Mouse (Mus musculus) CH12.LX (cell line): Measurements from ENCODE around the gene Malsu1. TPM values are rescaled to one million over a fixed set of nuclear protein-coding genes. Genes with fewer than 3 reads are reported as not detected.

ENCODE experiments used
- DNase-seq: peaks from one replicate; pipeline ENCODE4 v3.0.0-alpha.2; 2013; ENCODE audit errors: extremely low read depth
- H3K27ac ChIP-seq: 2 replicates; pipeline ENCODE4 v1.5.1; 2012; ENCODE audit warnings: low read depth, mild to moderate bottlenecking, control low read depth, moderate library complexity; ENCODE audit not compliant: insufficient read depth
- H3K27me3 ChIP-seq: replicated peaks from 2 replicates; pipeline ENCODE3; 2012; ENCODE audit warnings: inconsistent platforms
- H3K36me3 ChIP-seq, 2 experiments: replicated peaks in 1 of 2; 2 replicates each; pipeline versions ENCODE3 to v1.6.1; 2012; ENCODE audit warnings: inconsistent platforms in 1 of 2, low read length in 1 of 2, mild to moderate bottlenecking in 1 of 2, mixed read lengths in 1 of 2, moderate library complexity in 1 of 2; ENCODE audit not compliant: control insufficient read depth in 1 of 2, insufficient read depth in 1 of 2
- H3K4me1 ChIP-seq, 2 experiments: 2 replicates each; pipeline ENCODE4 v1.6.1; 2012; ENCODE audit warnings: inconsistent platforms in 1 of 2, moderate library complexity in 1 of 2; ENCODE audit not compliant: insufficient read depth in 2 of 2, control insufficient read depth in 1 of 2
- H3K4me2 ChIP-seq: 2 replicates; pipeline ENCODE4 v1.6.1; 2012; ENCODE audit warnings: low read depth, mild to moderate bottlenecking, control low read depth; ENCODE audit not compliant: poor library complexity, insufficient read depth, severe bottlenecking
- H3K4me3 ChIP-seq, 3 experiments: fragments of 150-350 bp in 1 of 3; sonication (generic) in 1 of 3; replicated peaks in 1 of 3; 2 replicates each; pipeline versions ENCODE3 to v1.5.1; 2011 to 2012; ENCODE audit warnings: low read depth in 2 of 3, low read length in 2 of 3, mild to moderate bottlenecking in 2 of 3, moderate library complexity in 2 of 3, control low read depth in 1 of 3, improper control_type of control experiment in 1 of 3, inconsistent platforms in 1 of 3, mixed read lengths in 1 of 3; ENCODE audit not compliant: poor library complexity in 1 of 3
- H3K79me2 ChIP-seq: replicated peaks from 2 replicates; pipeline ENCODE4 v1.6.1; 2012; ENCODE audit warnings: mild to moderate bottlenecking, moderate library complexity; ENCODE audit not compliant: control insufficient read depth, poor library complexity, insufficient read depth, severe bottlenecking; ENCODE audit errors: extremely low read depth
- H3K9ac ChIP-seq: 2 replicates; pipeline ENCODE4 v1.6.1; 2012; ENCODE audit warnings: low read depth, mild to moderate bottlenecking, control low read depth, moderate library complexity; ENCODE audit not compliant: insufficient read depth
- H3K9me3 ChIP-seq: replicated peaks from 2 replicates; pipeline ENCODE3; 2012; ENCODE audit warnings: low read length, inconsistent platforms, mixed read lengths
- CHD1 ChIP-seq: IDR thresholded peaks from 2 replicates; pipeline ENCODE4 v1.6.1; 2012; ENCODE audit warnings: low read depth, low read length, improper control_type of control experiment, inconsistent platforms
- CTCF ChIP-seq, 2 experiments: IDR thresholded peaks in 1 of 2; conservative IDR thresholded peaks in 1 of 2; 2 replicates each; pipeline ENCODE4 v1.5.1; 2011 to 2012; ENCODE audit warnings: low read depth in 2 of 2, low read length in 2 of 2, improper control_type of control experiment in 1 of 2, inconsistent platforms in 1 of 2, mild to moderate bottlenecking in 1 of 2, moderate library complexity in 1 of 2
- ELF1 ChIP-seq: IDR thresholded peaks from 2 replicates; pipeline ENCODE4 v1.6.1; 2014; ENCODE audit warnings: low read depth, mild to moderate bottlenecking, inconsistent platforms, low read length, improper control_type of control experiment
- EP300 ChIP-seq: IDR thresholded peaks from 2 replicates; pipeline ENCODE4 v1.6.1; 2011; ENCODE audit warnings: low read length, improper control_type of control experiment
- JUND ChIP-seq: conservative IDR thresholded peaks from 2 replicates; pipeline ENCODE4 v1.6.1; 2011; ENCODE audit warnings: low read depth, low read length, improper control_type of control experiment
- KAT2A ChIP-seq: IDR thresholded peaks from 2 replicates; pipeline ENCODE4 v1.6.1; 2012; ENCODE audit warnings: low read length, improper control_type of control experiment, inconsistent platforms; ENCODE audit not compliant: insufficient replicate concordance
- MAFK ChIP-seq: IDR thresholded peaks from 2 replicates; pipeline ENCODE4 v1.6.1; 2011; ENCODE audit warnings: low read length, improper control_type of control experiment; ENCODE audit not compliant: insufficient replicate concordance
- MAZ ChIP-seq: IDR thresholded peaks from 2 replicates; pipeline ENCODE4 v1.6.1; 2012; ENCODE audit warnings: low read depth, mild to moderate bottlenecking, inconsistent platforms, low read length, improper control_type of control experiment, moderate library complexity
- MXI1 ChIP-seq: IDR thresholded peaks from 2 replicates; pipeline ENCODE4 v1.6.1; 2011; ENCODE audit warnings: mild to moderate bottlenecking, low read depth, low read length, improper control_type of control experiment
- MYC ChIP-seq: IDR thresholded peaks from 2 replicates; pipeline ENCODE4 v1.6.1; 2011; ENCODE audit warnings: low read depth, mild to moderate bottlenecking, improper control_type of control experiment, low read length
- NRF1 ChIP-seq: IDR thresholded peaks from 2 replicates; pipeline ENCODE4 v1.6.1; 2014; ENCODE audit warnings: low read depth, mild to moderate bottlenecking, inconsistent platforms, low read length, improper control_type of control experiment, moderate library complexity
- RCOR1 ChIP-seq: conservative IDR thresholded peaks from 2 replicates; pipeline ENCODE4 v1.6.1; 2012; ENCODE audit warnings: low read depth, mild to moderate bottlenecking, inconsistent platforms, low read length, improper control_type of control experiment
- SIN3A ChIP-seq: IDR thresholded peaks from 2 replicates; pipeline ENCODE4 v1.6.1; 2012; ENCODE audit warnings: low read length, improper control_type of control experiment, inconsistent platforms
- SMC3 ChIP-seq: IDR thresholded peaks from 2 replicates; pipeline ENCODE4 v1.6.1; 2011; ENCODE audit warnings: low read depth, low read length, improper control_type of control experiment
- TBP ChIP-seq: conservative IDR thresholded peaks from 2 replicates; pipeline ENCODE4 v1.6.1; 2011; ENCODE audit warnings: low read depth, low read length, improper control_type of control experiment
- UBTF ChIP-seq: IDR thresholded peaks from 2 replicates; pipeline ENCODE4 v1.6.1; 2012; ENCODE audit warnings: low read depth, mild to moderate bottlenecking, inconsistent platforms, low read length, improper control_type of control experiment, moderate library complexity
- dilution Hi-C: fragments of 300-500 bp; cut with MboI; formaldehyde crosslinking; loops from 2 replicates; pipeline ENCODE4 v1.14.3; 2020; ENCODE audit warnings: low sequenced_read_pairs; ENCODE audit not compliant: extremely low pct_unique_long_range_greater_than_20kb, extremely low pct_ligation_motif_present
- in situ Hi-C: fragments of 300-500 bp; cut with MboI; formaldehyde crosslinking; loops from 3 replicates; pipeline ENCODE4 v1.14.3; 2019; ENCODE audit warnings: low sequenced_read_pairs, low pct_ligation_motif_present, low pct_unique_long_range_greater_than_20kb, mixed read lengths
- polyA plus RNA-seq: library from polyadenylated mRNA; unstranded; fragments of >175 nt; gene quantifications from 2 replicates; pipeline ENCODE4 v1.2.1, GENCODE M21; 2012; ENCODE audit warnings: low read depth; ENCODE audit not compliant: insufficient read length
- total RNA-seq, 2 experiments: library from RNA; depleted of rRNA; stranded (reverse); fragments of 300-350 nt in 1 of 2; fragments of >200 nt in 1 of 2; gene quantifications; 2 replicates each; pipeline ENCODE4 v1.2.3; 2012 to 2014

Gene Malsu1
- total and polyA plus RNA-seq, 3 experiments = 39.0 to 78.7 (median 59.6) TPM

DNA sequence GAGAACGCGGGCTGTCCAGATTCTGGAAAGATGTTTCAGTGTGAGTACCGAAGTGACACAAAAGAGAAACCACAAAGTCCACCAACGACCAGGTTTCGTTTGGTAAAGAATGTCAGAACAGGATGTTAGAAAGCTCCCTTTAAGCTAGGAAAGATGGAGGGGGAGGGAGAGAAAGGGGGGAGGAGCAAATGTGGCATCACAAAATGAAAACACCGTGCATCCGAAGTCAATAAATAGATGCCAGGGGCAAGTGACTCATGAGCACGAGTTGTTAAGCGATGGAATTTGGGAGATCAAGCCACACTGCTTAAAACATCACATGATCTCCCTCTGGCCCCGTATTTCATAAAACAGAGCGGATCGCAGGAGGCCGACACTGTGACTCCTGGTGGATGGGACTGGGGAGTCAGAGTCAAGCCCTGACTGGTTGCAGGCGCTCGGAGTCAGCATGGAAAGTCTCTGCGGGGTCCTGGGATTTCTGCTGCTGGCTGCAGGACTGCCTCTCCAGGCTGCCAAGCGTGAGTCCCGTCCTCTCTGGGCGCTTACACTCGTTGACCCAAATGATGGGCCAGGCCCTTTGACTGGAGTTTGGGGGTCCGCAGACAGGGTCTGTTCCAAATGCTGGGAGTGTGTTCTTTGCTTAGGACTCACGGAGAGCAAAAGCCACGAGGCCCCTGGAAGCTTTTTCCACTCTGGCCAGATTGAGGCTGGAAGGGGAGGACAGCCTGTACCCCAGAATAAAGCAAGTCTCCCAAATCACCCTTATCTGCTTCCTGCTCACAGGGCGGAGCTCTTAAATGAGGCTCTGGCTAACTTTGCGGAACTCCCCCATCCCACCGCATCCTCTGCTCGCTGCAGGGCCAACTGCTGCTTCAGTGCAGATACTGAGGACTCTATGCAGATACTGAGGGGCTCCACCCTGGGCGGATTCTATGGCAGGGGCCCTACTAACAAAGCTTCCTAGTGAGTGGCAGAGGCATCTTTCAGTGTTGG, 37.0 kb upstream of the Malsu1 start, which contains the start of gene Gpnmb:
Gene Gpnmb (plus strand): TSS at position 272 of the 993 bp plus-strand sequence.
- no peak for TF ChIP-seq RCOR1
- no peak for TF ChIP-seq JUND
- no peak for TF ChIP-seq EP300
- no peak for TF ChIP-seq MYC
- no peak for TF ChIP-seq CHD1
- TF ChIP-seq MXI1 = no peak
- TF ChIP-seq KAT2A = no peak
- no peak for TF ChIP-seq NRF1
- no peak for TF ChIP-seq MAZ
- peak within 1 kb of the TSS in 1 of 3 experiments; percentile 7 for H3K4me3 ChIP-seq
- H3K27me3 ChIP-seq = no peaks in the 10 kb centered on the region
- in situ Hi-C loops (no loop called here), dilution Hi-C loops (no loop called here)
- peak within 1 kb of the TSS; percentile 64 for H3K4me2 ChIP-seq
- no peaks in the 10 kb centered on the region for H3K79me2 ChIP-seq
- no peak for DNase-seq
- H3K9ac ChIP-seq = no peak within 1 kb of the TSS
- H3K4me1 ChIP-seq = peaks cover 9 to 14% of the 10 kb centered on the region in 2 experiments
- no peaks in the 10 kb centered on the region for H3K36me3 ChIP-seq
- H3K27ac ChIP-seq = no peak within 1 kb of the TSS
- no peaks in the 10 kb centered on the region for H3K9me3 ChIP-seq

GRCm38 (mm10) chr6:49037268-49037662, 36.3 kb upstream of the Malsu1 start:
- H3K27ac ChIP-seq = no peak overlapping the region
- H3K4me1 ChIP-seq = peaks cover 9 to 14% of the 10 kb centered on the region in 2 experiments
- DNase-seq = no peak
- dilution Hi-C loops = no loop called here
- no peaks in the 10 kb centered on the region for H3K9me3 ChIP-seq
- no peak overlapping the region for H3K9ac ChIP-seq
- no peak for TF ChIP-seq MAFK
- no peak for TF ChIP-seq SIN3A
- TF ChIP-seq SMC3 = no peak
- TF ChIP-seq TBP = no peak
- no peak for TF ChIP-seq CTCF (conservative IDR thresholded peaks at IDR 0.05 in 1 of 2, IDR thresholded peaks at IDR 0.05 in 1 of 2; ENCODE audit: low read depth in 2 of 2, low read length in 2 of 2)
- TF ChIP-seq UBTF = no peak
- no peak for TF ChIP-seq ELF1
- H3K36me3 ChIP-seq = no peaks in the 10 kb centered on the region
- H3K4me2 ChIP-seq = no peak overlapping the region
- no peaks in the 10 kb centered on the region for H3K27me3 ChIP-seq
- H3K79me2 ChIP-seq = no peaks in the 10 kb centered on the region
- no peak overlapping the region for H3K4me3 ChIP-seq
- in situ Hi-C loops = no loop called here
